Mouse (Mus musculus): ENCODE data around the gene Bfsp1. TPM values are rescaled to one million over a fixed set of nuclear protein-coding genes. Genes with fewer than 3 reads are reported as not detected.

Gene Bfsp1
- total and polyA plus RNA-seq, 3 experiments, result 2.7 to 3.4 TPM; not detected in 1

DNA sequence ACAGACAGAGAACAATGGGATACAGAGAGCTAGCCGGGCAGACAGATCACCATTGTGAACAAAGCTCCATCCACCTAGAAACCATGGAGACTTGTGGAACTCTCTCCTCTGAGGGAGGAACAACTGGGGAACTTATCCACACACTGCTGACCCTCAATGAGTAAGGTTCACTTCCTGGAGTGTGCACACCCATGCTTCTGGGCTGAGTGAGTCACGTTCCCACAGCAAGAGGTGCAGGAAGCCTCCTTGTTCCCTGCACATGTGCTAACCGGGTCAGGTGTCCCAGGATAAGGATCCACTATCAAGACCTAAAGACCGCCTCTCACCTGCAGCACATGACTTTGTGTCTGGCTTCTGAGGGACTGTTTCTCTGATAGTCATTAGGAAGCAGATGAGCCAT is 9.5 kb downstream of the Bfsp1 start:
- no peak overlapping the region for H3K27ac ChIP-seq (ENCODE audit: control insufficient read depth, low read depth, low read length)
- DNase-seq (ENCODE audit: low read depth, low spot score), result no peak
- H3K27me3 ChIP-seq (ENCODE audit: control insufficient read depth in 1 of 2, insufficient read depth in 2 of 2, low read length in 2 of 2), result no peaks in the 10 kb centered on the region
- no peak overlapping the region for H3K9ac ChIP-seq (ENCODE audit: control insufficient read depth, low read depth, low read length, poor library complexity, severe bottlenecking)
- no peak for TF ChIP-seq EP300 (IDR thresholded peaks at IDR 0.05; ENCODE audit: low read depth in 1 of 2, low read length in 2 of 2)
- no peak for TF ChIP-seq ZC3H11A (IDR thresholded peaks at IDR 0.05; ENCODE audit: low read depth, low read length)
- TF ChIP-seq TCF12 (IDR thresholded peaks at IDR 0.05; ENCODE audit: low read depth, low read length), result no peak
- TF ChIP-seq POLR2A (IDR thresholded peaks at IDR 0.05; ENCODE audit: control insufficient read depth in 1 of 2, insufficient read depth in 1 of 2, low read depth in 1 of 2, low read length in 2 of 2, poor library complexity in 1 of 2), result no peak
- TF ChIP-seq MEF2A (IDR thresholded peaks at IDR 0.05; ENCODE audit: extremely low read depth, insufficient replicate concordance, low read depth, low read length, poor library complexity, severe bottlenecking), result no peak
- no peak for TF ChIP-seq GATA1 (IDR thresholded peaks at IDR 0.05; ENCODE audit: low read depth, low read length)
- TF ChIP-seq USF2 (IDR thresholded peaks at IDR 0.05; ENCODE audit: borderline replicate concordance in 1 of 2, insufficient read depth in 1 of 2, low read depth in 1 of 2, low read length in 2 of 2), result no peak
- TF ChIP-seq ELF1 (IDR thresholded peaks at IDR 0.05; ENCODE audit: low read depth, low read length), result no peak
- H3K36me3 ChIP-seq (ENCODE audit: control insufficient read depth in 1 of 2, insufficient read depth in 2 of 2, low read length in 2 of 2), result no peaks in the 10 kb centered on the region
- no peaks in the 10 kb centered on the region for H3K9me3 ChIP-seq (replicated peaks; ENCODE audit: insufficient read depth, low read length)
- H3K79me2 ChIP-seq (ENCODE audit: control insufficient read depth, insufficient read depth, low read length, poor library complexity), result no peaks in the 10 kb centered on the region
- no peaks in the 10 kb centered on the region for H3K4me1 ChIP-seq (ENCODE audit: control insufficient read depth in 1 of 2, insufficient read depth in 2 of 2, low read length in 2 of 2)
- no peak overlapping the region for H3K4me3 ChIP-seq (ENCODE audit: control insufficient read depth in 1 of 2, insufficient read depth in 1 of 2, low read depth in 2 of 2, low read length in 2 of 2)

DNA sequence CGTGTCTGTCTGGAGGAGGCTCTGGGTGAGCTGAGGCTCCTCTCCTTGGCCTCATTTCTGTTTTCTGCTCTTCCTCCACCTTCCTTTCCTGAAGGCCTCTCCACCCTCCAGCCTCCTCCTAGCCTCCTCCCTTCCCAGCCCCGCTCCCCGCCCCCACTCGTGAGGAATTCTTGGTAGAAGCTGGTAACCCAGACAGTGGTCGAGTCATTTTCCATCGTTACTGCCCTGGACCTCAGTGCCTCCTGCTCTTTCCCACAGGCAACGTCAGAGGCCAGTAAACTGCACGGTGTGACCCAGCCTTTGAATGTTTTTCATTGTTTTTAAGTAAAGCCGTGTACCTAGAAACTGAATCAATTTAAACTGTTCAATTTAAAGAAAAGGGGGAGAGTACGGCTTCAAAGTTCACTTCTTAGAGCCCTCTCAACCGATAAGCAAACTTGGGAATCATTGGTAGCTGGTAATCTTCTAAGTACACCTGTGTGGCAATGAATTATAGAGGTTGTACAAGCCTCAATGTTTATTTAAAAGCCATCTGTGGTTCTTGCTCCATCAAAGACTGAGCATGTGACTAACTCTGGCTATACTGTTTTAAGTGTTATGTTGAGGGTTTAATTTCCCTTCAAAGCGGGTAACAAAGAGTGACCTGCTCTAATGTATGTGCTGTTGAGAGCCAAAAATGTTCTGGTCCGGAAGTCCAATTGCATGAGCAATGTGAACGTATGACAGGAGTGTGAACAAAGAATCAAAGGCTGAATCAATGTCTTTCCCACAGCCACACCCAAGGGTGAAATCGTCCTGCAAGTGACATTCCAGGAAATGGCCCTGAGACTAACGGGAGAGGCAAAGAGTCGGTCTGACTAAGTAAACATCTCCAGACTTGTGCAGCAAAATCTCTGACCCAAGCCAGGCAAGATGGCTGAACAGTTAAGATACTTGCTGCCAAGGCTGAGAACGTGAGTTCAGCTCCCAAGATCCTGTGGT is 10.4 kb downstream of the Bfsp1 start:
- TF ChIP-seq ZC3H11A (IDR thresholded peaks at IDR 0.05; ENCODE audit: low read depth, low read length) (no peak), TAL1 (IDR thresholded peaks at IDR 0.05; ENCODE audit: low read length) (no peak), TBP (IDR thresholded peaks at IDR 0.05; ENCODE audit: low read depth, low read length) (no peak)
- DNase-seq (ENCODE audit: low read depth, low spot score), result no peak
- H3K27ac ChIP-seq (ENCODE audit: control insufficient read depth, low read depth, low read length), result no peak overlapping the region
- no peak overlapping the region for H3K9ac ChIP-seq (ENCODE audit: control insufficient read depth, low read depth, low read length, poor library complexity, severe bottlenecking)
- H3K27me3 ChIP-seq (ENCODE audit: control insufficient read depth in 1 of 2, insufficient read depth in 2 of 2, low read length in 2 of 2), result no peaks in the 10 kb centered on the region
- H3K4me3 ChIP-seq (ENCODE audit: control insufficient read depth in 1 of 2, insufficient read depth in 1 of 2, low read depth in 2 of 2, low read length in 2 of 2), result no peak overlapping the region
- H3K9me3 ChIP-seq (replicated peaks; ENCODE audit: insufficient read depth, low read length), result no peaks in the 10 kb centered on the region
- H3K4me1 ChIP-seq (ENCODE audit: control insufficient read depth in 1 of 2, insufficient read depth in 2 of 2, low read length in 2 of 2), result no peaks in the 10 kb centered on the region
- no peaks in the 10 kb centered on the region for H3K79me2 ChIP-seq (ENCODE audit: control insufficient read depth, insufficient read depth, low read length, poor library complexity)
- H3K36me3 ChIP-seq (ENCODE audit: control insufficient read depth in 1 of 2, insufficient read depth in 2 of 2, low read length in 2 of 2), result peaks cover 0 to 2% of the 10 kb centered on the region in 2 experiments; a peak in 1 of 4 replicates
